Mouse (Mus musculus): Measurements from ENCODE around the gene Nat8f1.
"Not testable (repeated sequence)": the region's sequence is repeated elsewhere in the genome, so short reads cannot be mapped to it uniquely, and the experiment has no call there.

Gene Nat8f1

GRCm38 (mm10) chr6:85915539-85916513 lies at the start of gene Nat8f1:
Nat8f1 (minus strand) TSS chr6:85915687.
- DNase-seq (ENCODE audit: low spot score), result peak; percentile 94

- peak; percentile 91 for DNase-seq (ENCODE audit: low spot score)
Observed at GRCm38 (mm10) chr6:85961101-85962091, 45.9 kb upstream of the Nat8f1 start, which contains the start of gene Dusp11. Dusp11 (minus strand) TSS chr6:85961667.

GRCm38 (mm10) chr6:85957581-85957980 lies 42.1 kb upstream of the Nat8f1 start:
- no peak for DNase-seq (ENCODE audit: low spot score)

GRCm38 (mm10) chr6:85948549-85948948 lies 33.1 kb upstream of the Nat8f1 start:
- no peak for DNase-seq (ENCODE audit: low spot score)

- no peak for DNase-seq (ENCODE audit: low spot score)
Observed at GRCm38 (mm10) chr6:85942469-85942868, 27.0 kb upstream of the Nat8f1 start.

GRCm38 (mm10) chr6:85938701-85939100 lies 23.2 kb upstream of the Nat8f1 start:
- DNase-seq (ENCODE audit: low spot score), result no peak

- DNase-seq (ENCODE audit: low spot score), result peak; percentile 72
Observed at GRCm38 (mm10) chr6:85936508-85937465, 21.3 kb upstream of the Nat8f1 start.

- no peak for DNase-seq (ENCODE audit: low spot score)
Observed at GRCm38 (mm10) chr6:85935646-85936045, 20.2 kb upstream of the Nat8f1 start.

GRCm38 (mm10) chr6:85934047-85934446 lies 18.6 kb upstream of the Nat8f1 start:
- DNase-seq (ENCODE audit: low spot score), result no peak

GRCm38 (mm10) chr6:85929312-85929711 lies 13.8 kb upstream of the Nat8f1 start:
- DNase-seq (ENCODE audit: low spot score), result no peak

- no peak for DNase-seq (ENCODE audit: low spot score)
Observed at GRCm38 (mm10) chr6:85927476-85928464, 12.3 kb upstream of the Nat8f1 start.

GRCm38 (mm10) chr6:85926709-85927108 lies 11.2 kb upstream of the Nat8f1 start:
- DNase-seq (ENCODE audit: low spot score), result no peak

- DNase-seq (ENCODE audit: low spot score), result no peak
Observed at GRCm38 (mm10) chr6:85923643-85924042, 8.2 kb upstream of the Nat8f1 start.

GRCm38 (mm10) chr6:85919401-85919800 lies 3.9 kb upstream of the Nat8f1 start:
- DNase-seq (ENCODE audit: low spot score), result no peak

GRCm38 (mm10) chr6:85918341-85918740 lies 2.9 kb upstream of the Nat8f1 start:
- DNase-seq (ENCODE audit: low spot score), result not testable (repeated sequence)

- DNase-seq (ENCODE audit: low spot score), result no peak
Observed at GRCm38 (mm10) chr6:85916596-85916995, 1.1 kb upstream of the Nat8f1 start.

GRCm38 (mm10) chr6:85915141-85915538 lies 347 bp downstream of the Nat8f1 start:
- DNase-seq (ENCODE audit: low spot score), result no peak

- no peak for DNase-seq (ENCODE audit: low spot score)
Observed at GRCm38 (mm10) chr6:85911587-85911986, 3.9 kb downstream of the Nat8f1 start, which contains the start of gene Tprkb. Tprkb (plus strand) TSS chr6:85911865.

- no peak for DNase-seq (ENCODE audit: low spot score)
Observed at GRCm38 (mm10) chr6:85909704-85910103, 5.8 kb downstream of the Nat8f1 start.

- no peak for DNase-seq (ENCODE audit: low spot score)
Observed at GRCm38 (mm10) chr6:85908341-85908740, 7.1 kb downstream of the Nat8f1 start.

Data from layer of hippocampus, adult 11-12 months (tissue).